Mouse (Mus musculus): ENCODE measurements around the gene Efcab11. TPM values are rescaled to one million over a fixed set of nuclear protein-coding genes. Genes with fewer than 3 reads are reported as not detected.

The Efcab11 gene
- polyA plus RNA-seq, 1 experiment, result 2.4 TPM

DNA sequence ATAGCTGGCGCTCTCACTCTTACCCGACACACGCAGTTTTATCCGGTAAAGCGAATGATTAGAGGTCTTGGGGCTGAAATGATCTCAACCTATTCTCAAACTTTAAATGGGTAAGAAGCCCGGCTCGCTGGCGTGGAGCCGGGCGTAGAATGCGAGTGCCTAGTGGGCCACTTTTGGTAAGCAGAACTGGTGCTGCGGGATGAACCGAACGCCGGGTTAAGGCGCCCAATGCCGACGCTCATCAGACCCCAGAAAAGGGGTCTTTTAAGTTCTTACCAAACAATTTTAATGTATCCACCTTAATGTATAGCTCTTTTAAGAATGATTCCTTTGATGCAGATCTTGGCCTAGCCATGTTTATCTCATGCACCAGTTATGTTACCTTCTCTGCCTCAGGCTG, 238.8 kb downstream of the Efcab11 start:
- DNase-seq, result peak; percentile 58
- Histone ChIP-seq H3K36me3 (ENCODE audit: control insufficient read depth, insufficient read depth, low read length) (no peaks in the 10 kb centered on the region), H3K27ac (ENCODE audit: control insufficient read depth, insufficient read depth, low read length) (no peak overlapping the region), H3K4me3 (ENCODE audit: control insufficient read depth, insufficient read depth, low read length) (no peak overlapping the region), H3K4me1 (replicated peaks; ENCODE audit: control insufficient read depth, insufficient read depth, low read length) (peaks cover 27% of the 10 kb centered on the region), H3K27me3 (ENCODE audit: control insufficient read depth, insufficient read depth, low read length) (no peaks in the 10 kb centered on the region)
- no peak for TF ChIP-seq CTCF (IDR thresholded peaks at IDR 0.05; ENCODE audit: borderline replicate concordance, control insufficient read depth, extremely low read depth, insufficient read depth, low read length, poor library complexity)
- no peak for TF ChIP-seq POLR2A (IDR thresholded peaks at IDR 0.05; ENCODE audit: control insufficient read depth, extremely low read depth, insufficient read depth, low read length, poor library complexity)
- WGBS, result 96% methylated on average over 18 of the region's 18 CpGs

DNA sequence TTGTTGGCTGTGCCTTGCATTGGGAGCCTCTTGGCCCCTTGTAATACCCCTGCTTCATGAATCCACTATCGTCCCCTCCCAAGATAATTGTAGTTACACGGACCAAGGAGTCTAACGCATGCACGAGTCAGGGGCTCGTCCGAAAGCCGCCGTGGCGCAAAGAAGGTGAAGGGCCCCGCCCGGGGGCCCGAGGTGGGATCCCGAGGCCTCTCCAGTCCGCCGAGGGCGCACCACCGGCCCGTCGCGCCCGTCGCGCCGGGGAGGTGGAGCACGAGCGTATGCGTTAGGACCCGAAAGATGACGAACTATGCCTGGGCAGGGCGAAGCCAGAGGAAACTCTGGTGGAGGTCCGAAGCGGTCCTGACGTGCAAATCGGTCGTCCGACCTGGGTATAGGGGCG, 239.3 kb downstream of the Efcab11 start:
- Histone ChIP-seq H3K36me3 (ENCODE audit: control insufficient read depth, insufficient read depth, low read length) (no peaks in the 10 kb centered on the region), H3K4me3 (ENCODE audit: control insufficient read depth, insufficient read depth, low read length) (no peak overlapping the region), H3K27me3 (ENCODE audit: control insufficient read depth, insufficient read depth, low read length) (no peaks in the 10 kb centered on the region), H3K4me1 (replicated peaks; ENCODE audit: control insufficient read depth, insufficient read depth, low read length) (peaks cover 32% of the 10 kb centered on the region), H3K27ac (ENCODE audit: control insufficient read depth, insufficient read depth, low read length) (no peak overlapping the region)
- TF ChIP-seq POLR2A (IDR thresholded peaks at IDR 0.05; ENCODE audit: control insufficient read depth, extremely low read depth, insufficient read depth, low read length, poor library complexity), result no peak
- TF ChIP-seq CTCF (IDR thresholded peaks at IDR 0.05; ENCODE audit: borderline replicate concordance, control insufficient read depth, extremely low read depth, insufficient read depth, low read length, poor library complexity), result no peak
- 94% methylated on average over 37 of the region's 37 CpGs for WGBS
- DNase-seq, result no peak

Other genes with a start within 250 kb of the Efcab11 start
- 33.9 and 39.9 TPM in 2 replicates for gene Tdp1, start 78 bp upstream of the Efcab11 start, polyA plus RNA-seq (2012; rRNA removed)
- 0.90 and 1.1 TPM in 2 replicates for gene Kcnk13, start 80.1 kb upstream of the Efcab11 start, polyA plus RNA-seq (2012; rRNA removed)
- gene Psmc1, start 225.7 kb upstream of the Efcab11 start, polyA plus RNA-seq (2012; rRNA removed), result 45.3 and 46.8 TPM in 2 replicates